Mouse (Mus musculus) monocyte, adult 5-6 weeks (primary cell): ENCODE data around the gene Prelp. TPM values are rescaled to one million over a fixed set of nuclear protein-coding genes. Genes with fewer than 3 reads are reported as not detected.

Experiments
- ATAC-seq: fragments of 153-309, 156-312 bp; replicated peaks from 2 replicates; pipeline ENCODE4 v1.8.0; 2017; ENCODE audit warnings: mild to moderate bottlenecking; ENCODE audit not compliant: low TSS enrichment, insufficient number of reproducible peaks, severe bottlenecking, poor library complexity, low FRiP score
- total RNA-seq: library from RNA; stranded (forward); fragments of 200-1000, 200-491, 200-594 nt; gene quantifications from 3 replicates; pipeline ENCODE4 v1.2.3, GENCODE M21; 2017

Gene Prelp
- total RNA-seq, 1 experiment from 2014 or later: not detected

DNA sequence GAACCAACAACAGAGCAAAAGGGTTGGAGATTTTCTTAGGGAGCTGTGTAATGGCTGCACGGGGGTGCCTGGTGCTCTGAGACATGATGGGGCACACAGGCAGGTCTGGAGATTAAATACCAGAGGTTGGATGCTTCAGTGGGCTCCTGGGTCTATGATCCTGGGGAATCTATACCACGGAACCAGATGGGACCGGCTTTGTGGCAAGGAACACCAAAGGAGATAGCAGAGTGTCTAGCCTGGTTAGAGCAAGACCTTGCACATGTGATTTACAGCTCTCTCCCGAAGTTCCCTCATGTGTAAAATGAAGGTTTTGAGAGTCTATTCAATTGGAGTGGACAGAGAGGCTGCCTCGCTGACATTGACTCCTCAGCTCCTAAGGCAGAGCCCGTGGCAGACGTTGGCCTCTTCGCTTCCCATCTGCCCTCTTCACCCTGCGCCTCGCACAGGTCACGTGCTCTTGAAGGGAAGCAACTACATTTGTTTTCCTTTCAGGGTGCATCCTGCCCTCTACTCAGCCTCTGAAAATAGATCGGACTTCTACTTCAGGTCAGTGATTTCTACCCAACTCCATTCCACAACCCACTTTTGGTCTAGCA lies 42.3 kb downstream of the Prelp start:
- no peak for ATAC-seq

DNA sequence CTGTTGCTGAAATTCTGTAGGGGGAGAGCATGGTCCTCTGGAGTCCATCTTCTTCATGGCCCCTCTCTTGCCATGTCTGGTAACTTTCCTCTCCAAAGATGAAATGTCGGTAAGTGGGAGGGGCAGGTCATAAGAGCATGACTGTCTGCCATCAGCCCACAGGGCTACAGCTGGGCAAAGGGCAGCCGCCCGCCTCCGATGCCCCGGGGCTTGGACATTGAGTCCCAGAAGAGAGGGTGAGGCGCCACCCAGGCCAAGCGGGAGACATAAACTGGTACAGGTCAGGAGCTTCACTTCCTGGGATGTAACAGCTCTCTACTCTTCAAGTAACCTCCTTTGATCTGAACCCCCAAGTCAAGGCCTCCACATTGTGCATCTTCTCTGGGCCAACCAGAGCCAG lies 44.3 kb downstream of the Prelp start:
- no peak for ATAC-seq

DNA sequence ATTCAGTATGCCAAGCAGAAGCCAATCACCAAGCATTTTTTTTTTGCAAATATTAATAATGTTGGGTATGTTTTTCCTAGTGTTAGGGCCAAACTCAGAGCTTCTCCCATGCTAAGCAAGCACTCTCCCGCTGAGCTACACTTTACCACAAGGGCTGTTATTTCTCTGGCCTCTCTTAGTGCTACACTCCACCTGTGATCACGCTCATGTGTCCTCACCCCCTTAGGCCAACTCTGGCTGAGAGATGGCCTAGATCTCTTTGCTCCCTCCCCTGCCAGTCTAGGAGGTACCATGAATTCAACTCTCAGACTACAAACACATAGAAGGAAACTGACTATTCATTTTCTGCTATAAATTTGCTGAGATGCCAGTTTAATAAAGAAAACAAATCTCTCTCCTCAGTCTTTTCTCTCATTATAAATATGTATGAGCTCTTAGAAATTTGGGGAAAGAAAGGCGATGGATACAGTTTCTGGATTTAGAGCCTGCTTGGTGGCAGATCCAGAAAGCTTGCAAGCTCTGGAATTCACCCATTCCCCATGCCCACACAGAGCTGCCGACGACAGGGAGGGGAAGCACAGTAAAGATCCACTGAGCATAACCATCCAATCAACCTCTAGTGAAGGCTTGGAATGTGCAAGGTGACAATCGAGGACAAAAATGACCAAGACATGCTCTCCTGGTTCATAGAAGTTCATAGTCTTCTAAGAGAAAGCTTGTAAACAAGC lies 48.0 kb downstream of the Prelp start:
- no peak for ATAC-seq

DNA sequence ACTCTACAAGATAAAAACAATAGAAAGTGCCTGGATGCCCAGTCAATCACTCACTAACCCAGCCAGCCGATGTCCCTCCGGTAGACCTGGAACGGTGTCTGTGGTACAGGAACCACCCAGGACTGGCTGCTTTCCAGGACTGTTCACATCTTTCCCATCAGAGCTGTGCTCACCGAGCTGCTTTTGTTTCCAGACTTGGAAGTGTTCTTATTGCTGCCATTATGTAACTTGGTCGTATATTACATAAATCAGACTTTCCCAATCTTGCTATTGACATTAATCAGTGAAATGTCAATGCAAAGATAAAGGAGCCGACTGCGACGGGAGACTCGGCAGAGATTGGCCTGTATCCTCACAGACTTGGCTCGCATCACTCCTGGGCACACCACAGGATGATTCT lies 50.0 kb downstream of the Prelp start:
- no peak for ATAC-seq

DNA sequence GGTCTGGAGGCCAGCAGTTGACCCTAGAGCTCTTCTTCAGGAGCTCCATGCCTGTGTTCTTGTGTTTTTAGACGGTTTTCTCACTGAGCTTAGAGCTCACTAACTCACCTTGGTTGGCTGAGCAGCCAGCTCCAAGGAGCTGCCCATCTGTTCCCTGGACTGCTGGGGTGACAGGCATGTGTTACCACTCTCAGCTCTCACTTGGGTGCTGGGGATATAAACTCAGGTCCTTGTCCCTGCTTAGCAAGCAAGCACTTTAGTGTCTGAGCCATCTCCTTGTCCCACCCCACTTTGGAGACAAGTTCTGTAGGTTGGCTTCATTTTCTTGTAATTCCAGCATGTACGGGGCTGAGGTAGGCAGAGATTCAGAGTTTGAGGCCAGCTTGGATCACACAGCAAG lies 52.0 kb downstream of the Prelp start:
- no peak for ATAC-seq

DNA sequence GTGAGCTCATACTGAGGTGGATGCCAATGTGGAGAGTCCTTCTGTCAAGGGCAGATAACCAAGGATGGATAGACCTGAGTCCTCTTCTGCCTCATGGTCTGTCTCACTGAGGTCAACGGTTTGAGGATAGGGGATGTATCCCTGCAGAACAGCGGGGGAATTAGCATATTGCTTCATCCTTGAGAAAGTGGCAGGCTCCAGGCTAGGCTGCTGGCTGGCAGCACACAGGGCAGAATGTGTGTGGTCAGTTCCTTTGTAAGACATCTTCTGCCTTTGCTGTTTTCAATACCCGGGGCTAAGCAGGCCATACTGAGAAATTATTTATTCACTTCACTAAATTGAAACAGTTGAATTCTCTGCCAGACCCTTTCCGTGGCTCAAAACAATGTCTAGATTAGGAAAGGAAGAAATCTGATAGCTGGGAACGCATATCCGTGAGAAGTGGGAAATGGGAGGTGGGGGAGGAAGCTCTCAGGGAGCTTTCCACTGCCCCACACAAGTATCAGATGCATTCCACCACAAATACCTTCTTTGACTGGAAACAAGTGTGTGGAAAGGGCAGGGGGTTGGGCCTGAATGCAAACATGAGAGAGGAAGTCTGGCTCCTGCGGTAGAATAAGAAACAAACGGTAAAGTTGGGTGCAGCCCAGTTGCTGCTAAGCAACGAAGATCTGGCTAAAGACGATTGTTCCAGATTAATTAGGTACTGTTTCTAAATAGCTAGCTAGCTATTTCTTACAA lies 57.8 kb downstream of the Prelp start:
- ATAC-seq: 0 out of 2 replicates have a peak, but pooled peaks have one; percentile 40

DNA sequence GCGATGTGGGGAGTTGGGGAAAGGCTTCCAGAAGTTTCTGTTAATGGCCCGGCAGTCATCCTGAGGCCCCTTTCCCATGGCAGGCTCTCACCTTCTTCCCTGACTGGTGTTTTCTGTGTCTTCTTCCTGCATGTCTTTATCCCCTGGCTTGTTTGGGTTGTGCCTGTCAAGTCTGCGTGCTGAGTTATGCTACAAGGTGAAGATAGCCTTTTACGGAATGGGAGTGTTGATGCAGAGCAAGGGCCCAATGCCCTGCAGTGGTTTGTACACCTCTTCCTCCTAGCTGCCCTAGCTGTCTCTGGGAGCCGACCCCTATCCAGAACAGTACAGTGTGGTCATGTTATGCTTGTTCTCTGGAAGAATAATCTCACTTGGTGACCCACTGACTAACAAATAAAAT lies 60.2 kb downstream of the Prelp start:
- no peak for ATAC-seq

Other genes with a start within 250 kb of the Prelp start
- 35.8 to 132 TPM (median 52.2 TPM) in 3 replicates for gene Lax1, start 231.3 kb downstream of the Prelp start, total RNA-seq
- 16.7 to 44.9 TPM (median 20.6 TPM) in 3 replicates for gene Atp2b4, start 120.4 kb downstream of the Prelp start, total RNA-seq
- not detected in 3 replicates for gene Optc, start 13.4 kb downstream of the Prelp start, total RNA-seq
- not detected in 3 replicates for gene Fmod, start 115.8 kb upstream of the Prelp start, total RNA-seq
- 390 to 783 TPM (median 430 TPM) in 3 replicates for gene Btg2, start 157.7 kb upstream of the Prelp start, total RNA-seq
- 0.67 to 1.4 TPM (median 0.85 TPM) in 3 replicates for gene Chit1, start 189.8 kb upstream of the Prelp start, total RNA-seq